Mouse (Mus musculus): ENCODE measurements around the gene Nup188.

Gene Nup188

DNA sequence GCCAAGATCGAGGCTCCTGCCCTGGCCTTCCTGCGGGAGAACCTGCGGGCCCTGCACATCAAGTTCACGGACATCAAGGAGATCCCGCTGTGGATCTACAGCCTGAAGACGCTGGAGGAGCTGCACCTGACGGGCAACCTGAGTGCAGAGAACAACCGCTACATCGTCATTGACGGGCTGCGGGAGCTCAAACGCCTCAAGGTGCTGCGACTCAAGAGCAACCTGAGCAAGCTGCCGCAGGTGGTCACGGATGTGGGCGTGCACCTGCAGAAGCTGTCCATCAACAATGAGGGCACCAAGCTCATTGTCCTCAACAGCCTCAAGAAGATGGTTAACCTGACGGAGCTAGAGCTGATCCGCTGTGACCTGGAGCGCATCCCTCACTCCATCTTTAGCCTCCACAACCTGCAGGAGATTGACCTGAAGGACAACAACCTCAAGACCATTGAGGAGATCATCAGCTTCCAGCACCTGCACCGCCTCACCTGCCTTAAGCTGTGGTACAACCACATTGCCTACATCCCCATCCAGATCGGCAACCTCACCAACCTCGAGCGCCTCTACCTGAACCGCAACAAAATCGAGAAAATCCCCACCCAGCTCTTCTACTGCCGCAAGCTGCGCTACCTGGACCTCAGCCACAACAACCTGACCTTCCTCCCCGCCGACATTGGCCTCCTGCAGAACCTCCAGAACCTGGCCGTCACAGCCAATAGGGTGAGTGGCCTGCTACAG, 29.4 kb upstream of the Nup188 start:
- in situ Hi-C loops (cut with MboI, MseI) = no loop called here

DNA sequence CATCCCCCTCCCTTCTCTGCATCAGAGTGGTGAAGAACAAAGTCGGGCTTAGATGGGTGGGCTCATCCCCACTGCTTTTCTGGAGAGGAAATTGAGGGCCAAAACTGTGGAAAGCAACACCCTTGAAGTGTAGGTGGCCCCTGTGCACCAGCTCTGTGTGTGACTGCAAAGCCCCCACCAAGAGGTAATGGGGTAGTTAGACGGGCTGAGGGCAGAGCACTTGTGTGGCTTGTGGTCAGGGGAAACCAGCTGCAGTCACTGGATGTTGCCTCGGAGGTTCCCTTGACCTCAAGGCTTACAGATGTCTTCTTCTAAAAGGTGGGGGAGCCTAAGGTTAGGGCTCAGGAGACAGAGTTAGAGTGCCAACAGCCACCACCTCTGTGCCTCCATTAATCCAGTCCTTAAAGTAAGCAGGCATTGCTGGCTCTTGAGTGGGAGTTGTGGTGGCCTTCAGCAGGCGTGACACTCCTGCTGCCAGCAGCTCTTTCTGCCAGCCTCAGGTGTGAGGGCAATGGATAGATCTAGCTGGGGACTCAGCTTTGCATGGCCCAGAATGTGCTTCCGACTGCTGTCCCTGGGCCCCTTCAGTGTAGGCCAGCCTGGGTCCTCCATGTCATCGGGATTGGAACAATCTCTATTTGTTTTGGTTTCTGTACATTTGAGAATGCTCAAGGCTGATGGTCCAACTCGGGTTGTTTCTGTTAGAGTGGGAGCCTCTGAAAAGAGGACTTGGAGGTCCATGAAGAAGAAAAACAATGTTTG, 28.3 kb upstream of the Nup188 start:
- in situ Hi-C loops (cut with MboI, MseI) = no loop called here

DNA sequence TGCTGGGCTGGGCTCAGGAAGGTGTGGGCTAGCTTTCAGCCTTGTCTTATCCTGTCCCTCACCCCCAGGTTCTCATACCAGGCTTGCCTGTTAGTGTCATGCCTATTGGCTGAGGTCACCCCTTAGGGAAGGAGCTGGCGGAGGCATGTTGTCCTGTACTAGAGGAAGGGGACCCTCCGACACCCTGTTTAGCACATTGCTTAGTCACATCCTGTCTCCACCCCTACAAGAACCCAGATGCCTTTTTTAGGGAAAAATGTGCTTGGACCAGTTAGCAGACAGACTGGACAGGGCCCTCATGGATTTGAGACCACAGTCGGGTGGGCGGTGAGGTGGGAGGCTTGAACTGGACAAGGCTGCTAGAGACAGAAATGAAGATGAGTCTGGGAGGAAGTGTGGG, 27.6 kb upstream of the Nup188 start:
- in situ Hi-C loops (cut with MboI, MseI) = no loop called here

DNA sequence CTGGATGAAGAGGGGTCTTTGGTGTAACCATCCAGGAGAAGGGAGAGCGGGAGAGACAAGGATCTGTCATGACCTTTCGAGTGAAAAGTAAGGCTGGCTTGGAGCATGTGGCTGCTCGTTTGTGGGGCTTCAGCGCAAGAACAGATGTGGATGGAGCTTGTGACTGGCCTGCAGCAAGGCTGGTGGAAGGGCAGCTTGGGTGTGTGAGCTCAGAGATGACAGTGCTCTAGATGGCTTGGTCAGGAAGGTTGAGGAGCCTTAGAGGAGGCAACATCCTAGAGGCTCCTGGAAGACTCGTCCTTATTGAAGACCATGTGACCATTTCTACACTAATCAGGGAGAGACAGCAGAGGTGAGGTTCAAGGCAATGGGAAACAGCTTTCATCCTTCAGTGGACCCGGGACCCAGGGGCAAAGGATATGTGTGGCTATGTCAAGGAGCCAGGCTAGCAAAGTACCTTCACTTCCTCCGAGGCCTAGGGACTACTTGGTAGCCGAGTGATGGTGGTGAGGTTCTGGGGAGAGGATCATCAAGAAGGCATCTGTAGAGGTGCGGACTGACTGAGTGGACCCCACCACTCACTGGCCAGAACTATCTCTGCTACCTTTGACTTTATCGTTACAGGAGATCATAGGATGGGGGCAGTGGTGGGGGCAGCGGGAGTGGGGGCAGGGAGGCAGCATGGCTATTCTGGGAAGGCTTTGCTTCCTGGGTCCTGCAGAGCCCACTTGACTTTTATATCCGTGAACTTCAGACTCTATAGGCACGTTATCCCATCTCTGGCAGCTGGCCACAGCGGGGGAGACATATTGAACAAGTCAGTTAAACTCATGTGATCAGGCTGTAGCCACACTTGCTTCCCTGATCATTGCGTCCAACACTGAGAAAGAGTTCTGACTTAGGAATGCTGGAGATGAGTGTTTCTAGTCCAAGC, 26.8 kb upstream of the Nup188 start:
- in situ Hi-C loops (cut with MboI, MseI) = no loop called here

DNA sequence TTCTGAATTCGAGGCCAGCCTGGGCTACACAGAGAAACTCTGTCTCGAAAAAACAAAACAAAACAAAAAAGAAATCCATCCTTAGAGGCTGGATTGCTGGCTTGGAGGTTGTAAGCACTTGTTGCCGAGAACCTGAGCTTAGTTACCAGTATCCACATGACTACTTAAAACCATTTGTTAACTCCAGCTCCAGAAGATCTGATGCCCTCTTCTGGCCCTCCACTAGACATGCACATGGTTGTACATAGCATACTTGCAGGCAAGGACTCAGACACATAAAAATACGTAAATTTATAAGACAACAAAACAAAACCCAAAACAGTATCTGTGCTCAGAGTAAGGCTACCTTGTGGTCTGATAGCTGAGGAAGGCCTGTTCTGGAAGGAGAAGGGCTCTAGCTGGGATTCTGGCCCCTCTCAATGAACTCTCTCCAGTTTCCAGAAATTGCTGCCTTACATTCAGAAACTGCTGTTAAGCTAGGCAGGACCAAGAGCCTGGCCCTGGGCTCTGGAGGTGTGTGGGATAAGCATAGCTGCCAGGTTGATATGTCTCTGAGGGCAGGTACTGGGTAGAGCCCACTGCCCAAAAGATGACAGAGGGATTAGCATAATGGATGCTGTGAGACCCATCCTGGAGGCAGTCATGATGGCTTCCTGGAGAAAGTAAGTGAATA, 25.0 kb upstream of the Nup188 start:
- in situ Hi-C loops (cut with MboI, MseI) = no loop called here

DNA sequence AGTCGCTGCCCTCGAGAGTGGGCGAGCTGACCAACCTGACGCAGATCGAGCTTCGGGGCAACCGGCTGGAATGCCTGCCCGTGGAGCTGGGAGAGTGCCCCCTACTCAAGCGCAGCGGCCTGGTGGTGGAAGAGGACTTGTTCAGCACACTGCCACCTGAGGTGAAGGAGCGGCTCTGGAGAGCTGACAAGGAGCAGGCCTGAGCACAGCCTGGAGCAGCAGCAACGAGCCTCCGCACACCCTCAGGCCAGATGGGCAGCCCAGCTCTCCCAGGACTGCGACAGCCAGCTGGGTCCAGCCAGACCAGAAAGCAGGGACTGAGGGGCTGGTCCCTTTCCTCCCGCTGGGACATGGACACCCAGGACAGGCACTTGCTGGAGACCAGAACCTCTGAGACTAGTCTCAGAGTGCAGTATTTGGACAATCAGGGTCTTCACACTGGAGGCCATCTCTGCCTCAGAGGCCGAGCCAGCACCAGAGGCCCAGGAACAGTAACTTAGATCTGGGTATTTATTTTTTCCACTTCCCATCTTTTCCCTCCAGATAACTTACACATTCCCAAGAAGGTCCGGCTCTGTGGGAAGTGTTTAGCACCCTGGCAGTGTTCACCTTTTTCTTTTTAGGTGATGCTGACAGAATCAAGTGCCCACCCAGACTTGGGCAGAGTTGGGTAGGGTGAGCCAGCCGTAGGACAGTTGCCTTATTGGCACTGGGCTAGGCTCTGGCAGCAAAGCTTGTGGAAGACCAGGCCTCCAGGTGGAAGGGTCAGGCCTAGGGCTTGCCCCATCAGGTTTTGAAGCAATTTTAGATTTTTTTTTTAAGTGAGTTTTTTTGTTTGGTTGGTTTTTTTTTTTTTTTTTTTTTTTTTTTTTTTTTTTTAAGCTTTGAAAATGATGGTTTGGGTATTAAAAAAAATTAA, 24.0 kb upstream of the Nup188 start:
- in situ Hi-C loops (cut with MboI, MseI) = no loop called here

DNA sequence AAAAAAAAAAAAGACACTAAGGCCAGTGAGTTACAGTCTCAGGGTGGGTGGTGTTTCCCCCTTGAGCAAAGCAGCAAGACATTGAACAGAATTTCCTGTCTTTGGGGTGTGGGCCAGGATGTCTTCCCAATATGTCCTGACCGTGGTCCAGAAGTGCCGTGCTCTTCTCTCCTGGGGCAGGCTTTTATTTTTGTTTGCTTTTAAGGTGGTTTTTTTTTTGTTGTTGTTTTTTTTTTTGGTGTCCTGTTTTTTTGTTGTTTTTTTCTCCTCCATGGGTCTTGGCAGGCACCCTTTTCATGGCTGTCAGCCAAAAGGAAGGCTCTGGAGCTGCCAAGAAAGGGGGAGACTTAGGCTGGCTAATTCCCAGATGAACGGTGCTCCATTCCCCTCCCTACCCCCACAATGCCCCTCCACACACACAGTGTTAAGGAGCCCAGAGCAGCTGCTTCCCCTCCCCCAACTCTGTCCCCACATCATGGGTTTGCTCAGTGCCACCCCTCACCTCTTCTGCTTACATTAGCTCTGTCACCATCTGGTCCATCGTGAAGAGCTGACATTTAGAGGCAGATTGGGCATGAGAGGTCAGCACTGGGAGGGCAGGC, 23.3 kb upstream of the Nup188 start:
- in situ Hi-C loops (cut with MboI, MseI) = no loop called here

DNA sequence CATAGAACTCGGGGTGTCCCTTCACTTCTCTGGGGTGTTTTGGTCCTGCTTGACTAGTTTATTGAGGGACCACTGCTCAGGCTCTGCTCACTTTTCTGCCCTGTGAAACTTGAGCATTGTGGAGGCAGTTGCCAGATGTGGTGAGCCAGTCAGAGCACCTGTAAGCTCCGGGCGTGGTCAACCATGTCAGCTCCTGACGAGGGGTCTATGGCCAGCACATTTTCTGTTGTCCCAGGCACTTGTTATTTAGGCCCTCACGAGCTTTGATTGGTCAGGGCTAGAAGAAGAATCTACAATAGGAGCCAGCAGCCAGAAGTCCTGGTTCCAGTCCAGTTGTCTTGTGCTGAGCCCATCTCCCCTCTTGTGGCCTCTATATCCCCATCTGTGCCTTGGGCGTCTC, 22.4 kb upstream of the Nup188 start:
- in situ Hi-C loops (cut with MboI, MseI) = no loop called here

DNA sequence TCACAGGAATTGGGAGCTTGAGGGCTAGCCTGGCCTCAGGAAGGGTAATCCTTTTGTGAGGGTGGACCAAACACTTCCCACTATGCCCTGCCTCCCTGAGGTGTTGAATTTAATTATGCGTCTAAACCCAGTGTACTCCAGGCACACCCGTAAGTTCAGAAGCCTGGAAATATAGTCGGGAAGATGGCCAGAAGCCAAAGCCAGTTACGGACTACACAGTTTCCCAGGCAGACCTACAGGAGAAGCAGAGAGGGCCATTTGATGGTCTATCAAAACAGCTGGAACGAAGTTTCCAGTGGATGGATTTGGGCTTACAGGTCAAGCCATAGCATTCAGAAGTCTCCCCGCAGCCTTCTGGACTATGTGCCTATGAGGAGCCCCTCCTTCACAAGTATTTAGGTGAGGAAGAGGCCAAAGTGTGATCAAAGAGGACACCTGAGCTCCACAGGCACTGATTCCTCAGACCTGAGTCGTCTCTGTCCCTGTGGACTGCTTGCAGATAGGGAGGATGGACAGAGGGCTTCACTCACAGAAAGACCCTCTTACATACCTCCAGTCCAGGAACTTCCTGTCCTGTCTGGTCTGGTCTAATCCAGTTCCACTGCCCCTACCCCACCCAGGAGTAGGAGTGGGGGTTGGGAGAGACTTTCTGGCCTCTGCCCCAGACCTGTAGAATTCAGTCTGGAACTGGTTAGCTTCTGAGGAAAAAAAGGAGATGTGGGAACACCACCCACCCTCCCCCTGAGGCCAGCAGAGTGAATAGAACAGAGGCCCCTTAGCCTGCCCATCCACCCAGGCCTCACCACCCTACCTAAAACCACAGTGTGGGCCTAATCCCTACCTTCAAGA, 21.3 kb upstream of the Nup188 start:
- in situ Hi-C loops (cut with MboI, MseI) = loop anchor here (5.0 kb wide), 1 partner anchor 88 kb away; the partner anchor contains the start of gene Spout1

DNA sequence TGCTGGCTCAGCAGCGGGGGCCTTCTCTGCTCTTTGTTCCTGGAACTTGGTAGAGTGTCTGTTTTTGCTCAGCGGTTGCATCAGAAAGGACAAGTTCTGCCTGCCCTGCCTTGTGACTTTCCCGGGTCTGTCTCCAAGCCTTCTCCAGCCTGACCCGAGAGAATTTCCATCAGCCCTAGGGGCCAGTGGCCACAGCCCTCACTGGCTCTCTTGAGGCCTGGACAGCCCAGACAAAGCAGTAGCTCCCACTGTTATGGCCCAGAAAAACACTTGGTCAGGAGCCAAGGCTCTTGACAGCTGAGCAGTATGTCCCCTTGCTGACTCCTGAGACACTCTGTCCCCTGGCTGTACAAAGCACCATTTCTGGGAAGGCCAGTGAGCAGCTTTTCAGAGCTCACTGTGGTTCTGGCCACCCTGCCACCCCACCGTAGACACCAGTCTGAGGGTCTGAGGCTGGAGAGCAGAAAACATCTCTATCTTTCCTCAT, 20.4 kb upstream of the Nup188 start, which contains the start of gene Phyhd1:
Gene Phyhd1, plus strand, starts transcription at position 437 of the 487 bp plus-strand sequence.
- in situ Hi-C loops (cut with MboI, MseI) = loop anchor here (5.0 kb wide), 1 partner anchor 89 kb away; the partner anchor contains the start of gene Spout1

DNA sequence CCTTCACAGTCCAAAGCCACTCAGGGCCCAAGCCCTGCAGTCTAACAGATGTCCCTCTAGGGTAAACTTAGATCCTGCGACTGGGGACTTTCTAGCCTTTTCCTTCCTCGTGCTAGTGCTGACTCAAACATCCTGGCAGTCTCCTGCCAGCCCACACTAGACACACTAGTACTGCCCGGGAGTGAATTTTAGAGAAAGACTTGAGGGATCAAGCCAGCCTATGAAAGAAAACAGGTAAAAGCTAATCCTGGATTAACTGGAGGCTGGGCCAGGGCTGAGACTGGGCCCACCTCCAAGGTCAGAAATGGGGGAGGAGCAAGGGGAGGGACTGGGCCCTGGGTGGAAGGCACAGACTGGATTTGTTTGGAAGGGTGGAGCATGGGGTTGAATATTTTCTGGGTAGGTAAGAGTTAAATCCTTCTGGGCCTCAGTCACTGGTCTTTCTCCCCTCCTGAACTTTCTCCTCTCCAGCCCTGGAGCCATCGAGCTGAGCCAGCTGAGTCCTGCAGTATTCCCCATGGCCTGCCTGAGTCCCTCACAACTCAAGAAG, 19.7 kb upstream of the Nup188 start:
- in situ Hi-C loops (cut with MboI, MseI) = loop anchor here (5.0 kb wide), 1 partner anchor 89 kb away; the partner anchor contains the start of gene Spout1

DNA sequence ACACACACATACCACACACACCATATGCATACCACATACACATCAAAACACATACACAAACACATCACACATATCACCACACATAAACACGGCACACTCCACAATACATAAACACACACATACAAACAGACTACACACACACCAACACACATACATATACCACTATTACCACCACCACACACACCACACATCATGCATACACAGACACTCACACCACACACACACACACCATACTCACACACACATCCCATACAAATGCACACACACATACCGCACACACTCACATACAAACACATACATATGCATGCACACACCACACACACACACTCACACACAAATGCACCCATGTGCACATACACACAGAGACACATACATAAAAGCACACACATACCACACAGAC, 18.7 kb upstream of the Nup188 start:
- in situ Hi-C loops (cut with MboI, MseI) = loop anchor here (5.0 kb wide), 1 partner anchor 90 kb away; the partner anchor contains the start of gene Spout1

DNA sequence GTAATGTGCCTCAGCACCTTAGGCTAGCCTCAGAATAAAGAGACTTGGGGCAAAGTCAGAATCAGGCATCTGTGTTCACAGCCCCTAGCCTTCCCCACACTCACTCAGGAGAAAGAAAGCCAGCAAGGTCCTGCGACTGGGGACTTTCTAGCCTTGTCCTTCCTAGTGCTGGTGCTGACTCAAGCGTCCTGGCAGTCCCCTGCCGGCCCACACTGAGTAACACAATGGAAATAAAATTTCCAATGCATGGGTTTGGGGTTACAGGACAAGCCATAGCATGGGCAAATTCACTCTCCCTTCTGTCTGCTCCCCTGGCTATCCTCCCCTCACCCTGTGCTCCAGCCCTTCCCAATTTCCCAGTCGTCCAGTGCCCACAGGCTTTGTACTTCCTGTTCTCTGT, 17.8 kb upstream of the Nup188 start:
- in situ Hi-C loops (cut with MboI, MseI) = loop anchor here (5.0 kb wide), 1 partner anchor 91 kb away; the partner anchor contains the start of gene Spout1

DNA sequence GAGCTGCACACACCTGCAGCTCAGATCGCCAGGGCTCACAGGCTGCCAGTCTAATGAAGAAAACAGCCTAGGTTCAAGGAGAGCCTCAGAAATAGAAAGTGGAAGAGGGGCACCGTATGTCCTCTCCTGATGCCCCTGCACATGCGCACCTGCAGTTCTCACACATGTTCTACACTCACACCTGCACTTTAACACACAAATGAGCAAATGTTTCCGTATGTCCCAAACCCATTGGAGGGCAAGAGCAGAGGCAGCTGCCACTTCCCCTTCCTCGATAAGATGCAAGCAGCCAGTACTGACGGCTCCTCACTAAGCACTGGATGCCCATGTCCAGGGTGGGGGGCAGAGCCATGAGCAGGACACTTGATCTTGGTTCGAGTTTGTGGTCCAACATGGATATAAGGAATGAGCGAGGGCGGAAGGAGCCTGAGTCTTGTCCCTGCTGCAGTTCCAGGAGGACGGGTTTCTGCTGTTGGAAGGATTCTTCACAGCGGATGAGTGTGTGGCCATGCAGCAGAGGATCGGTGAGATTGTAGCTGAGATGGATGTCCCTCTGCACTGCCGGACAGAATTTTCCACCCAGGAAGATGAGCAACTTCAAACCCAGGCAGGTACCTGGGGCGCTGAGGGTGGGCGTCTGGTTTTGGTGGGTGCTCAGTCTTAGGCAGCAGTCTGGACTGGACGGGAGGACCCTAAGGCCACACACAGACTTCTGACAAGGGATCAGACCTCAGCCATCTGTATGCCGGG, 16.8 kb upstream of the Nup188 start:
- in situ Hi-C loops (cut with MboI, MseI) = loop anchor here (5.0 kb wide), 1 partner anchor 92 kb away; the partner anchor contains the start of gene Spout1

DNA sequence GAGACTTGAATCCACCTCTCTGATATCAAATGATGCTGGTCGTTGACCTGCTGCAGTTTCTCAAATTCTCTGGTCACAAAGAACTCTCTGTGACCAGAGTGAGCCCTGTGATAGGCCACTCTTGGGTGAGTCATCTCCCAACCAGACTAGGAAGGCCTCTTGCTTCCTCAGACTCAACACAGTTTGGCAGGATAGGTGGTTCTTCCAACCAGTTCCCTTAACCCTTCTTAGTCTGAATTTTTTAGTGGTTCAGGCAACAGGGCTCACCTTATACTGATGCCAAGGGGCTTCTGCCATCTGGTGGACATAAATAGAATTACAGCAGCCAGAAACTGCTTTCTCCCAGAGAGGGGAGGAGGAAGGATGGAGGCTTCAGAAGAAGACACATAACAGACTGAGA, 16.1 kb upstream of the Nup188 start:
- in situ Hi-C loops (cut with MboI, MseI) = no loop called here

DNA sequence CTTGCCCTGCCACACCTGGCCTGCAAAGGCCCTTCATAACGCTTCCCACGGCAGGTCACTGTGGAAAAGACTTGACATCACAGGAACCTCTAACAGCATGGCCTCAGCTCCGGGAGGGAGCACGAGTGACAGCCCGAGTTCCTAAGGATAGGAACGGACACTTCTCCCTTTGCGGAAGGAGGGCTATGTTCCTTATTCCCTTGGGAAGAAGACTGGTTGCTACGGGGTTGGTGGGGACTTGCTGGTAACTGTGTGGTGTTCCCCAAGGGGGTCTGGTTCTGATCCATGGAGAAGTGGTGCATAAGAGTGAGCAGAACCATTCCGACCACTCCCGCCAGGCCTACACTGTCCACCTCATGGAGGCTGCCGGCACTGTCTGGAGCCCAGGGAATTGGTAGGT, 5.5 kb upstream of the Nup188 start, which contains the start of gene Gm28038:
Gene Gm28038, plus strand, starts transcription at position 301 of the 400 bp plus-strand sequence.
- in situ Hi-C loops (cut with MboI, MseI) = no loop called here

DNA sequence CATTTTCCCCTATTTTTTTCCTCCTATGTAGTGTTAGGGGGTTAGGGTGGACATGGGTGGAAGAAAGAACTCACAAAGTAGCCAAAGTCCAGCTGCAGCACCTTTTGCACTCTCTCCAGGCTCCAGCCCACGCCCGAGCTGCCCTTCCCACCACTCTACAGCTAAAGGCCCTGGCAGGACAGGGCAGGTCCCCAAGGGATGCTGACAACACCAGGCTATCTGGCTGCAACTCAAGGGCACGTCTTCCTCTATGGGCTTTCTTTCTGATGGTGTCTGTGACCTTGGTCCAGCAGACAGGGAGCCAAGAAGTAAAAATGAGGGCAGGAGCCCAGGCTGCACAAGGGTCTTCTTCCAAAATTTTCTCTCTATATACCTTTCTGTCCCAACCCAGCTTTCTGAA, 4.5 kb upstream of the Nup188 start:
- in situ Hi-C loops (cut with MboI, MseI) = no loop called here

All from T-helper 2 cell (primary cell).